Mouse (Mus musculus): ENCODE results near the gene Gmds. TPM values are rescaled to one million over a fixed set of nuclear protein-coding genes. Genes with fewer than 3 reads are reported as not detected.
A peak's percentile ranks its signal among the peaks of the same experiment; 100 is the strongest.

The Gmds gene
- total and polyA plus RNA-seq, 2 experiments from 2014 or later: 18.6 to 35.1 TPM

GRCm38 (mm10) chr13:32207172-32207908 is 131.2 kb downstream of the Gmds start:
- Histone ChIP-seq H3K27me3 (ENCODE audit: insufficient read depth, low read length) (no peaks in the 10 kb centered on the region), H3K4me3 (ENCODE audit: low read depth, low read length) (no peak overlapping the region), H3K9me3 (ENCODE audit: low read length) (no peaks in the 10 kb centered on the region), H3K36me3 (ENCODE audit: insufficient read depth) (no peaks in the 10 kb centered on the region), H3K9ac (no peak overlapping the region), H3K4me2 (ENCODE audit: low read depth) (no peak overlapping the region), H3K4me1 (ENCODE audit: insufficient read depth) (no peaks in the 10 kb centered on the region), H3K27ac (ENCODE audit: low read depth, low read length) (no peak overlapping the region)
- ATAC-seq (no peak), DNase-seq (no peak)
- no peak for TF ChIP-seq CTCF (IDR thresholded peaks at IDR 0.05; ENCODE audit: low read depth)
- 76% methylated on average over 5 of the region's 5 CpGs for WGBS

DNA sequence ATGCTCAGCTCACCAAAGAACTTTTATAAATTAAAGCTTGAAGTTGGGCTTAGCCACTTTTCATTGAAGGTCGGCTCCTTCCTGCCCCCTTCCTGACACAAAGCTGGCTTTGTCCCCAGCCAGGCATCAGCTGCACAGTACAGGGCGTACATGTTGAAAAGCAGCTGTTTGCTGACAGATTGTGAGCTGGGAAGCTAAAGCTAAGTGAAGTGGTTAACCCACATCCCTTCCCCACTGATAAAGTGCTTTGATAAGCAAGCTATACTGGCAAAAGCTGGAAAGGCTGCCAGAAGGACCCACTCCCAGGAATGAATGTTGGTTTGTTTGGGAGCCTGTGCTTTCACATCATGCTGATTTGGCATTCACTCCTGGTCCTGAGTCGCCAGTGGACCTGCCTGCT is 158.6 kb downstream of the Gmds start:
- no peak for TF ChIP-seq CTCF (IDR thresholded peaks at IDR 0.05; ENCODE audit: low read depth)
- H3K9ac ChIP-seq: no peak overlapping the region
- H3K9me3 ChIP-seq (ENCODE audit: low read length): no peaks in the 10 kb centered on the region
- no peak overlapping the region for H3K4me2 ChIP-seq (ENCODE audit: low read depth)
- no peak overlapping the region for H3K27ac ChIP-seq (ENCODE audit: low read depth, low read length)
- peak; percentile 14 for DNase-seq
- no peak overlapping the region for H3K4me3 ChIP-seq (ENCODE audit: low read depth, low read length)
- no peaks in the 10 kb centered on the region for H3K4me1 ChIP-seq (ENCODE audit: insufficient read depth)
- peak; percentile 81 for ATAC-seq
- no peaks in the 10 kb centered on the region for H3K27me3 ChIP-seq (ENCODE audit: insufficient read depth, low read length)
- no peaks in the 10 kb centered on the region for H3K36me3 ChIP-seq (ENCODE audit: insufficient read depth)
- WGBS: 7% methylated on average over 3 of the region's 3 CpGs

- no peak for ATAC-seq
- TF ChIP-seq CTCF (IDR thresholded peaks at IDR 0.05; ENCODE audit: low read depth): no peak
- no peaks in the 10 kb centered on the region for H3K27me3 ChIP-seq (ENCODE audit: insufficient read depth, low read length)
- no peak overlapping the region for H3K27ac ChIP-seq (ENCODE audit: low read depth, low read length)
- H3K9ac ChIP-seq: no peak overlapping the region
- no peak overlapping the region for H3K4me2 ChIP-seq (ENCODE audit: low read depth)
- H3K4me1 ChIP-seq (ENCODE audit: insufficient read depth): no peaks in the 10 kb centered on the region
- DNase-seq: no peak
- no peaks in the 10 kb centered on the region for H3K9me3 ChIP-seq (ENCODE audit: low read length)
- no peaks in the 10 kb centered on the region for H3K36me3 ChIP-seq (ENCODE audit: insufficient read depth)
- 97% methylated on average over 1 of the region's 1 CpGs for WGBS
- H3K4me3 ChIP-seq (ENCODE audit: low read depth, low read length): no peak overlapping the region
These were observed 159.9 kb downstream of the Gmds start for GRCm38 (mm10) chr13:32178682-32179081.

DNA sequence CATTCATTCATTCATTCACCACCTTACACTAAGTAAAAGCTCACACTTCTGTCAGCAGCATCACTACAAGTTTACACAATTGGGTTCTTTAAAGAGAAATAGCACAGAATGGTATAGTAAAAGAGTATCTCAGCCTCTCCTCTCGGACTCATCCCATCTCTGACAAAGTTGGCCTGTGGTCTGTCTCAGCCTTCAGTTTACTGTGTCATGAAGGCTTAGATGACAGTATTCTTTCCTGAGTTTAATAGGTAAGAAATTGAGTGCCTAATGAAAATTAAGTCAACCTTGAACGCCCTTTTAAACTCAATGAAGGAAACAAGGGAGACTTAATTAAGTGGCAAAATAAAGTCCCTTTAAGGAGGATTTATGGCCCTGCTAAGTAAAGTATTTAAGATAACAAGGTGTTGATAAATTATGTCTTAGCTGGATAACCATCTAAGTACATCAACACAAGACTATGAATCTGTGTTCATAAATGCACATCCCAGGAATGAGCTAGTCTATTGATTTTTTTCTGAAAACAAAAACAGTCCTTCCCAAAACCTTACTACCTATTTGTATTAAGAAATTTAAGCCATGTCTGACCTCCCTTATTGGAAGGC is 160.6 kb downstream of the Gmds start:
- Histone ChIP-seq H3K4me1 (ENCODE audit: insufficient read depth) (no peaks in the 10 kb centered on the region), H3K27me3 (ENCODE audit: insufficient read depth, low read length) (no peaks in the 10 kb centered on the region), H3K27ac (ENCODE audit: low read depth, low read length) (no peak overlapping the region), H3K4me2 (ENCODE audit: low read depth) (no peak overlapping the region), H3K9ac (no peak overlapping the region), H3K9me3 (ENCODE audit: low read length) (no peaks in the 10 kb centered on the region), H3K4me3 (ENCODE audit: low read depth, low read length) (no peak overlapping the region), H3K36me3 (ENCODE audit: insufficient read depth) (no peaks in the 10 kb centered on the region)
- ATAC-seq: no peak
- WGBS: 67% methylated on average over 2 of the region's 2 CpGs
- no peak for TF ChIP-seq CTCF (IDR thresholded peaks at IDR 0.05; ENCODE audit: low read depth)
- DNase-seq: no peak

- DNase-seq: no peak
- 85% methylated on average over 2 of the region's 2 CpGs for WGBS
- Histone ChIP-seq H3K27me3 (ENCODE audit: insufficient read depth, low read length) (no peaks in the 10 kb centered on the region), H3K36me3 (ENCODE audit: insufficient read depth) (no peaks in the 10 kb centered on the region), H3K9me3 (ENCODE audit: low read length) (no peaks in the 10 kb centered on the region), H3K27ac (ENCODE audit: low read depth, low read length) (no peak overlapping the region), H3K4me2 (ENCODE audit: low read depth) (no peak overlapping the region), H3K4me1 (ENCODE audit: insufficient read depth) (no peaks in the 10 kb centered on the region), H3K4me3 (ENCODE audit: low read depth, low read length) (no peak overlapping the region), H3K9ac (no peak overlapping the region)
- no peak for TF ChIP-seq CTCF (IDR thresholded peaks at IDR 0.05; ENCODE audit: low read depth)
- ATAC-seq: no peak
These were observed 163.5 kb downstream of the Gmds start for GRCm38 (mm10) chr13:32175028-32175427.

GRCm38 (mm10) chr13:32169173-32169572 is 169.4 kb downstream of the Gmds start:
- WGBS: 44% methylated on average over 5 of the region's 5 CpGs
- H3K9ac ChIP-seq: no peak overlapping the region
- no peak overlapping the region for H3K27ac ChIP-seq (ENCODE audit: low read depth, low read length)
- TF ChIP-seq CTCF (IDR thresholded peaks at IDR 0.05; ENCODE audit: low read depth): no peak
- no peak for DNase-seq
- no peaks in the 10 kb centered on the region for H3K9me3 ChIP-seq (ENCODE audit: low read length)
- H3K4me3 ChIP-seq (ENCODE audit: low read depth, low read length): no peak overlapping the region
- no peak overlapping the region for H3K4me2 ChIP-seq (ENCODE audit: low read depth)
- H3K27me3 ChIP-seq (ENCODE audit: insufficient read depth, low read length): no peaks in the 10 kb centered on the region
- no peaks in the 10 kb centered on the region for H3K4me1 ChIP-seq (ENCODE audit: insufficient read depth)
- no peaks in the 10 kb centered on the region for H3K36me3 ChIP-seq (ENCODE audit: insufficient read depth)
- no peak for ATAC-seq

GRCm38 (mm10) chr13:32167806-32168205 is 170.7 kb downstream of the Gmds start:
- no peak overlapping the region for H3K27ac ChIP-seq (ENCODE audit: low read depth, low read length)
- WGBS: 85% methylated on average over 6 of the region's 6 CpGs
- no peak for TF ChIP-seq CTCF (IDR thresholded peaks at IDR 0.05; ENCODE audit: low read depth)

More at GRCm38 (mm10) chr13:32167806-32168205, 170.7 kb downstream of the Gmds start:
- ATAC-seq: no peak
- Histone ChIP-seq H3K27me3 (ENCODE audit: insufficient read depth, low read length) (no peaks in the 10 kb centered on the region), H3K4me3 (ENCODE audit: low read depth, low read length) (no peak overlapping the region), H3K36me3 (ENCODE audit: insufficient read depth) (no peaks in the 10 kb centered on the region), H3K4me2 (ENCODE audit: low read depth) (no peak overlapping the region), H3K4me1 (ENCODE audit: insufficient read depth) (no peaks in the 10 kb centered on the region), H3K9ac (no peak overlapping the region), H3K9me3 (ENCODE audit: low read length) (no peaks in the 10 kb centered on the region)
- DNase-seq: no peak

Data from forebrain, postnatal 0 days (tissue).